Mouse (Mus musculus) lung, adult 2 months (tissue): Measurements from ENCODE around the gene Tenm3. TPM values are rescaled to one million over a fixed set of nuclear protein-coding genes. Genes with fewer than 3 reads are reported as not detected.

ENCODE experiments used
- DNase-seq: peaks from one replicate; pipeline ENCODE4 v3.0.0; 2022
- H3K4me1 ChIP-seq: fragments of 200-500 bp; 2 replicates; pipeline ENCODE4 v1.6.1; 2011; ENCODE audit warnings: low read length; ENCODE audit not compliant: control insufficient read depth, insufficient read depth
- H3K4me3 ChIP-seq: fragments of 200-500 bp; replicated peaks from 2 replicates; pipeline ENCODE3; 2011; ENCODE audit warnings: low read depth, mild to moderate bottlenecking, control low read depth, low read length; ENCODE audit errors: extremely low read depth
- CTCF ChIP-seq: fragments of 200-500 bp; IDR thresholded peaks from 2 replicates; pipeline ENCODE4 v1.5.1; 2011; ENCODE audit warnings: mild to moderate bottlenecking, low read length, control low read depth; ENCODE audit not compliant: insufficient read depth
- POLR2A ChIP-seq: fragments of 200-500 bp; IDR thresholded peaks from 2 replicates; pipeline ENCODE4 v1.6.1; 2011; ENCODE audit warnings: low read depth, mild to moderate bottlenecking, control low read depth, low read length, borderline replicate concordance; ENCODE audit errors: extremely low read depth
- WGBS: fragments of 180-500 bp; shearing (Covaris S2); methylation state at CpG from one replicate; pipeline ENCODE4 v1.1.7; 2018; 5-methylcytosine and 5-hydroxymethylcytosine counted together
- polyA plus RNA-seq: library from polyadenylated mRNA; depleted of rRNA; stranded (reverse); fragments of >200 nt; gene quantifications from 2 replicates; pipeline ENCODE4 v1.2.3, GENCODE M21; 2012

Tenm3 gene
- polyA plus RNA-seq, 1 experiment, result 1.1 TPM

GRCm38 (mm10) chr8:48611126-48611525 lies 232.6 kb downstream of the Tenm3 start:
- 77% methylated on average over 12 of the region's 12 CpGs for WGBS
- TF ChIP-seq CTCF (no peak), POLR2A (no peak)
- no peak for DNase-seq
- Histone ChIP-seq H3K4me3 (no peak overlapping the region), H3K4me1 (no peaks in the 10 kb centered on the region)

- H3K4me3 ChIP-seq, result no peak overlapping the region
- no peak for DNase-seq
- no peaks in the 10 kb centered on the region for H3K4me1 ChIP-seq
- TF ChIP-seq CTCF (no peak), POLR2A (no peak)
- 71% methylated on average over 6 of the region's 6 CpGs for WGBS
These were observed 233.4 kb downstream of the Tenm3 start for GRCm38 (mm10) chr8:48610316-48610715.

GRCm38 (mm10) chr8:48609684-48610083 lies 234.1 kb downstream of the Tenm3 start:
- no peak overlapping the region for H3K4me3 ChIP-seq
- DNase-seq, result no peak
- TF ChIP-seq CTCF (no peak), POLR2A (no peak)
- WGBS, result 68% methylated on average over 4 of the region's 4 CpGs
- H3K4me1 ChIP-seq, result no peaks in the 10 kb centered on the region

GRCm38 (mm10) chr8:48604190-48604897 lies 239.4 kb downstream of the Tenm3 start:
- Histone ChIP-seq H3K4me1 (no peaks in the 10 kb centered on the region), H3K4me3 (no peak overlapping the region)
- DNase-seq, result no peak
- WGBS, result 59% methylated on average over 10 of the region's 10 CpGs
- TF ChIP-seq POLR2A (no peak), CTCF (no peak)

GRCm38 (mm10) chr8:48603165-48603840 lies 240.4 kb downstream of the Tenm3 start:
- Histone ChIP-seq H3K4me1 (no peaks in the 10 kb centered on the region), H3K4me3 (no peak overlapping the region)
- DNase-seq, result no peak
- whole genome bisulfite sequencing, result 82% methylated on average over 15 of the region's 15 CpGs
- TF ChIP-seq CTCF (no peak), POLR2A (no peak)

GRCm38 (mm10) chr8:48601621-48602020 lies 242.1 kb downstream of the Tenm3 start:
- WGBS, result 86% methylated on average over 4 of the region's 4 CpGs
- no peak for DNase-seq
- Histone ChIP-seq H3K4me3 (no peak overlapping the region), H3K4me1 (no peaks in the 10 kb centered on the region)
- no peak for TF ChIP-seq POLR2A
- no peak for TF ChIP-seq CTCF

- no peak for TF ChIP-seq CTCF
- no peak for TF ChIP-seq POLR2A
- no peak for DNase-seq
- 63% methylated on average over 4 of the region's 4 CpGs for WGBS
These were observed 244.7 kb downstream of the Tenm3 start for GRCm38 (mm10) chr8:48599028-48599427.

GRCm38 (mm10) chr8:48596332-48596731 lies 247.4 kb downstream of the Tenm3 start:
- DNase-seq, result no peak
- TF ChIP-seq POLR2A (no peak), CTCF (no peak)
- Histone ChIP-seq H3K4me3 (no peak overlapping the region), H3K4me1 (no peaks in the 10 kb centered on the region)
- WGBS, result 79% methylated on average over 14 of the region's 14 CpGs

More at GRCm38 (mm10) chr8:48599028-48599427, 244.7 kb downstream of the Tenm3 start:
- H3K4me3 ChIP-seq, result no peak overlapping the region
- H3K4me1 ChIP-seq, result no peaks in the 10 kb centered on the region

- H3K4me1 ChIP-seq, result no peaks in the 10 kb centered on the region
- no peak for DNase-seq
- TF ChIP-seq CTCF, result no peak
- no peak for TF ChIP-seq POLR2A
- H3K4me3 ChIP-seq, result no peak overlapping the region
- 24% methylated on average over 5 of the region's 5 CpGs for WGBS
These were observed 251.9 kb downstream of the Tenm3 start for GRCm38 (mm10) chr8:48591818-48592217.

GRCm38 (mm10) chr8:48579732-48580131 lies 264.0 kb downstream of the Tenm3 start:
- WGBS, result 45% methylated on average over 6 of the region's 6 CpGs
- TF ChIP-seq POLR2A, result no peak
- TF ChIP-seq CTCF, result no peak
- H3K4me1 ChIP-seq, result no peaks in the 10 kb centered on the region
- no peak overlapping the region for H3K4me3 ChIP-seq
- DNase-seq, result no peak

GRCm38 (mm10) chr8:48579144-48579543 lies 264.6 kb downstream of the Tenm3 start:
- Histone ChIP-seq H3K4me1 (no peaks in the 10 kb centered on the region), H3K4me3 (no peak overlapping the region)
- DNase-seq, result no peak
- 24% methylated on average over 8 of the region's 8 CpGs for WGBS
- TF ChIP-seq CTCF, result no peak
- no peak for TF ChIP-seq POLR2A
